Mouse (Mus musculus) spleen, adult 2 months (tissue): ENCODE measurements around the gene Tex14. TPM values are rescaled to one million over a fixed set of nuclear protein-coding genes. Genes with fewer than 3 reads are reported as not detected.

Experiments
- DNase-seq, 2 experiments: peaks; one replicate each; pipeline versions ENCODE4 v3.0.0 to v3.0.0-alpha.2; 2012 to 2021; ENCODE audit warnings: low spot score in 2 of 2, low read depth in 1 of 2
- H3K27ac ChIP-seq: fragments of 200-500 bp; 2 replicates; pipeline ENCODE4 v1.5.1; 2012; ENCODE audit warnings: low read length, inconsistent platforms; ENCODE audit not compliant: insufficient read depth
- H3K27me3 ChIP-seq: fragments of 200-500 bp; 2 replicates; pipeline ENCODE4 v1.6.1; 2012; ENCODE audit warnings: mild to moderate bottlenecking, moderate library complexity, low read length, inconsistent platforms; ENCODE audit not compliant: control insufficient read depth, insufficient read depth
- H3K36me3 ChIP-seq: fragments of 200-500 bp; 2 replicates; pipeline ENCODE4 v1.6.1; 2012; ENCODE audit warnings: mild to moderate bottlenecking, low read length, inconsistent platforms; ENCODE audit not compliant: control insufficient read depth, insufficient read depth
- H3K4me1 ChIP-seq: fragments of 200-500 bp; 2 replicates; pipeline ENCODE4 v1.6.1; 2011; ENCODE audit warnings: inconsistent platforms; ENCODE audit not compliant: control insufficient read depth, insufficient read depth, insufficient read length
- H3K4me3 ChIP-seq: fragments of 200-500 bp; 2 replicates; pipeline ENCODE4 v1.5.1; 2011; ENCODE audit warnings: mild to moderate bottlenecking, inconsistent platforms; ENCODE audit not compliant: insufficient read depth, insufficient read length; ENCODE audit errors: extremely low read depth
- CTCF ChIP-seq: fragments of 200-500 bp; IDR thresholded peaks from 2 replicates; pipeline ENCODE4 v1.5.1; 2011; ENCODE audit warnings: mild to moderate bottlenecking, inconsistent platforms; ENCODE audit not compliant: insufficient read depth, insufficient read length, insufficient replicate concordance; ENCODE audit errors: extremely low read depth
- POLR2A ChIP-seq: fragments of 200-500 bp; IDR thresholded peaks from 2 replicates; pipeline ENCODE4 v1.6.1; 2011; ENCODE audit warnings: low read depth, low read length, inconsistent platforms
- WGBS: fragments of 180-500 bp; shearing (Covaris S2); methylation state at CpG from one replicate; pipeline ENCODE4 v1.1.7; 2018; 5-methylcytosine and 5-hydroxymethylcytosine counted together
- polyA plus RNA-seq: library from polyadenylated mRNA; depleted of rRNA; stranded (reverse); fragments of >200 nt; gene quantifications from 2 replicates; pipeline ENCODE4 v1.2.3, GENCODE M21; 2012

Gene Tex14
- polyA plus RNA-seq, 1 experiment: 0.16 TPM

DNA sequence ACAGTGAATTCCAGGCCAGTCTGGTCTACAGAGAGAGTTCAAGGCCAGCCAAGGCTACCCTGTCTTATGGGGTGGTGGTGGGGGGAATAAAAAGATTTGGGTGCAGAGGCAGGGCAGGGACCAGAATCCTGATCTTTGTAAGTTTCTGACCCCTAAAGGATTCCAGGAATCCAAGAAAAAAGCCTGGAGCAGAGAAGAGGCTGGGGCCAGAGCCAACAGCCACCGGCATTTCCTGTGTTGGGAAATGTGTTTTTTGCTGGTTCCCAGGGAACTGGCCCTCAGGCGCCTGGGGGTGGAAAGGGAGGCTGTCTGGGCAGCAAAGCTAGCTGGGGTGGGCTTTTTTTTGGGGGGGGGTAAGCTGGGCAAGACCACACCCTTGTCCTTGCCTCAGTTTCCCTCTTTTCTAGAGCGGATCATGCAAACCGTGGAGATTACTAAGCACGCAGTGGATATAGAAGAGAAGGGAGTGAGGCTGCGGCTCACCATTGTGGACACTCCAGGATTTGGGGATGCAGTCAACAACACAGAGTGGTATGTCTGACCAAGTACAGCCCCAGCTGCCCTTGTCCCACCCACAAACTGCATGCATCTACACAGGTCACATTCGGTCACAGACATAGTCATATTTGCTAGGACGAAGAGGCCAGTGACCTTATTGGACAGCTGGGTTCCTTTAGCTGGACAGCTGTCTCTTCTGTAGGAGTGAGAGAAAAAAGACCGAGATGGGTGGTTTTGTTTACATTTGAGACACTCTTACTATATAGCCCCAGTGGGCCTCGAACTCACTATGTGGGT is 180.0 kb downstream of the Tex14 start:
- WGBS: 89% methylated on average over 10 of the region's 10 CpGs
- Histone ChIP-seq H3K27ac (no peak overlapping the region), H3K36me3 (no peaks in the 10 kb centered on the region), H3K4me1 (no peaks in the 10 kb centered on the region), H3K4me3 (no peak overlapping the region), H3K27me3 (no peaks in the 10 kb centered on the region)
- no peak for DNase-seq
- TF ChIP-seq POLR2A (no peak), CTCF (no peak)

DNA sequence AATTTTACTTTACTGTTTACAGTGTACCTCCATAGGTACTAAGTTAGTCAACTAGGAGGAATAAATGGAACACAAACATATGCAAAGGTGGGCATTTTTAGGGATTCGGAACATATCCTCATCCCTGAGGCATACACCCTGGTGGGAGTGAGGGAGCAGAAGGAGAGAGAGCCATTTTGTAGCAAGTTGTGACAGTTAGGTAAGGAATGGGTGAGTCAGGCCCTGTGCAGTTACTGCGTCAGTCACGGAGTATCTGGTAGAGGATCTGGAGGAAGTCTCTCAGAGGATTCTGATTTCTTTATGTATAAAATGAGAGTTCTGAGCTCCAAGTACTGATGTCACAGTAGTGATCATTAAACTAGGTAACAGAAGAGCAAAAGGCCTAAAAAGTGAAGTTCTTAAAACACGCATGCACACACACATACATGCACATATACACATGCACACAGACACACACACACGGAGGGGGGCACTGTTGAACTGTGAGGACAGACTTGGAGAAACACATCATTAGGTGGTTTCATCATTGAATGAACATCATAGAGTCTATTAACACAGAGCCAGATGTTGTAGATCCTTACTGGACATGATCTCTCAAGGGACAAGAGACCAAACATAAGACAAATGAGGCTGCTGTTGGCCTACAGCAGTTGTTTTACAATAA is 182.5 kb downstream of the Tex14 start:
- DNase-seq: no peak
- 92% methylated on average over 5 of the region's 5 CpGs for WGBS
- H3K27ac ChIP-seq: no peak overlapping the region
- TF ChIP-seq CTCF (no peak), POLR2A (no peak)
- no peaks in the 10 kb centered on the region for H3K27me3 ChIP-seq
- H3K4me1 ChIP-seq: no peaks in the 10 kb centered on the region
- H3K36me3 ChIP-seq: no peaks in the 10 kb centered on the region
- no peak overlapping the region for H3K4me3 ChIP-seq

DNA sequence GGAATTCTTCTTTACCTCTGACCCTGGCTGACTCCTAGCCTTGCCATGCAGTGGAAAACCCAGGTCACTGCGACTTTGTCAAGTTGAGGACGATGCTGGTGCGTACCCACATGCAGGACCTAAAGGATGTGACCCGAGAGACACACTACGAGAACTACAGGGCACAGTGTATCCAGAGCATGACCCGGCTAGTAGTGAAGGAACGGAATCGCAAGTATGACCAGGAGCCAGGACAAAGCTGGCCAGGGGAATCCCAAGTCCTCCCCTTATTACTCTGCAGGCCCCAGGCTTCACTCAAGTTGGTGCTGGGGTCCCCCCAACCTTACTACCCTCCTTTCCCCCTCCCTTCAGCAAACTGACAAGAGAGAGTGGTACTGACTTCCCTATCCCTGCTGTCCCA is 184.7 kb downstream of the Tex14 start:
- DNase-seq: no peak
- 88% methylated on average over 8 of the region's 8 CpGs for WGBS
- H3K27ac ChIP-seq: no peak overlapping the region
- no peak overlapping the region for H3K4me3 ChIP-seq
- TF ChIP-seq POLR2A (no peak), CTCF (no peak)
- H3K36me3 ChIP-seq: no peaks in the 10 kb centered on the region
- no peaks in the 10 kb centered on the region for H3K27me3 ChIP-seq
- peaks cover 2% of the 10 kb centered on the region; the same call in 1 of the 2 replicates for H3K4me1 ChIP-seq

DNA sequence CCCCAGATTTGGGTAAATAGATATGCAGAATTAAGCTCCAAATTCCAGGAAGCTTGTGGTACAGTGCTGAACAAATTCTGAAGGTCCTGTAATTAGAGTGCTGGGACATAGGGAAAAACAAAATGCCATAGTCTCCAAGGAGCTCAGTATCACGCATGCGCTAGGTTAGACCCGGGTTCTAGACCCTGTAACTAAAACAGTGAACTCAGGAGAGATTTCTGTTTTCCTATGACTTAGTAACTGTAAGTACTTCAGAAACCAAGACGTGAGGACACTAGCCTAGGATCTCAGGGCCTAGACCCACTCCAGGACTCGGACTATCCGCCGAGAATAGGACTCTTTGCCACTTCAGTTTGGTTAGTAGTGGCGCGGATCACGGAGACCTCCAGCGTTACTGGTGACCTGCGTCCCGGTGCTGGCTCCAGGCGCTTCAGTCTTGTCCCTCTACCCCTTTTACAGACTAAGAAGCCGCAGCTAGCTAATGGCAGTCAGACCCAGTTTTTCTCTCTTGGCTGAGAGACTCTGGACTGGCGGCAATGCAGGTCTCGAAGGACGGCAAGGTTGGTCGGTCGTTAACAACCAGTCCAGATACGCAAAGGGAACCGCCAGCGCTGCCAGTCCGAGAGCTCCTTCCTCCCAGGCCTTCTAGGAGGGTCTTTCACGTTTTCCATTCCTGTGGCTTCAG is 186.1 kb downstream of the Tex14 start:
- TF ChIP-seq POLR2A: no peak
- TF ChIP-seq CTCF: no peak
- peak overlapping the region; percentile 60 for H3K27ac ChIP-seq
- no peaks in the 10 kb centered on the region for H3K36me3 ChIP-seq
- peak overlapping the region; percentile 63 for H3K4me3 ChIP-seq
- 4% methylated on average over 25 of the region's 25 CpGs for WGBS
- H3K4me1 ChIP-seq: peaks cover 9% of the 10 kb centered on the region
- H3K27me3 ChIP-seq: no peaks in the 10 kb centered on the region
- DNase-seq: peak in 1 of 2 experiments; percentile 19

DNA sequence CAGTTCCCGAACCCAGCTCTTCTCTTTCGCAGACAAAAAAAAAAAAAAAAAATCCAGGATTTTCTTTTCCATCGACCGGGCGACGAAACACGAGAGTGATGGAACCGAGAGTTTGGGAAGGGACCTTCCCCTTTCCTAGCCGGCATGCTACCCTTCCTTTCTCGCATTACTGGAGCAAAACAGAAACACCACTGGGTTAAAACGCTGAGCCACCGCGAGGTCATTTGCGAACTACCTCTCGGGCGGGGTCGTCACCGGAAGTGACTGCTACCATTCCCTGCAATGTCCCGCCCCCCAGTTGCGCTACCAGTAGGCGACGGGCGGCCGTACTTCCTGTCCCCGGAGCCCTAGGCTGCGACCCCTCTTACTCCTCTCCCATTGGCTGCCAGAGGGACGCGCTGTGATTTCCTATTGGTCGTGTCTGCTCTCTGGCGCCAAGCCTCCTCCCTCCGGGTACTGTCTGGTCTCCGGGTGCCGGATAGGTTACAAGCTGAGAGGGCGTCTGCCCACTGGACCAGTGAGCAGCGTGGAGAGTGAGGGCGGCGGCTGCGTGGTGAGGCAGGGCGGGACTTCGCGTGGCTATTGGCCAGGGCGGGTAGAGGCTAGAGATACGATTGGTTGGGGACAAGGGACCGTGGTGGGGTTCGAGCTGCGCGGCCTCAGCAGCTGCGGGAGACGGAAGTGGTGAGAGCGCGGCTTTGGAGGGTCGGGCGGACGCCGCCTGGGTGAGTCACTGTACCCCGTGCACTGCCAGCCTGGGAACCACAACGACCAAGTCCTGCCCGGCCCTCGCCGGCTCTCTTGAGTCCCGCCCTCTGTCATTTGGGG is 186.9 kb downstream of the Tex14 start, which contains the start of gene Mtmr4:
TSS of gene Mtmr4 (plus strand) at position 637 of the 828 bp plus-strand sequence.
- under 1% methylated on average over 58 of the region's 61 CpGs for WGBS
- H3K36me3 ChIP-seq: no peaks in the 10 kb centered on the region
- peaks cover 16% of the 10 kb centered on the region for H3K4me1 ChIP-seq
- H3K27me3 ChIP-seq: no peaks in the 10 kb centered on the region
- TF ChIP-seq POLR2A (peak; percentile 73), CTCF (no peak)
- DNase-seq: peak; percentile 99
- H3K4me3 ChIP-seq: peak within 1 kb of the TSS; percentile 75
- peak within 1 kb of the TSS; percentile 88 for H3K27ac ChIP-seq

DNA sequence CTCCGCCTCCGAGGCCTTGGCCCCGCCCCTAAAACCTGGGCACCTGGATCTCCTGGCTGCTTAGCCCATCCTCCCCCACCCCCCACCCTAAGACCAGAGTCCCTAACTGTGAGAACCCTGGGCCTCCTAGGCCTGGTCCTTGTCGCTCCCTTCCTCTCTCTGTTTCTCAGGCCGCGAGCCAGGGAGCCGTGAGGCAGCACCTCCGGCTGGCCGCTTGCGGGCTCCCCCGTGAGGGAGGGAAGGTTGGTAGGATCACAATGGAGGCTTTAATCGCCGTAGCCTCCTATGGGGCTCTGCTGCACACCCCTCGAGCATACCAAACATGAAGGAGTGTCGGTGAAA is 187.5 kb downstream of the Tex14 start:
- TF ChIP-seq POLR2A (no peak), CTCF (peak; percentile 12; the same call in 1 of the 2 replicates)
- WGBS: under 1% methylated on average over 14 of the region's 15 CpGs
- Histone ChIP-seq H3K27ac (peak overlapping the region; percentile 88), H3K4me1 (peaks cover 16% of the 10 kb centered on the region), H3K36me3 (peaks cover 3% of the 10 kb centered on the region; the same call in 1 of the 2 replicates), H3K27me3 (no peaks in the 10 kb centered on the region), H3K4me3 (peak overlapping the region; percentile 75)
- no peak for DNase-seq
